Mouse (Mus musculus): ENCODE data around the gene Haus6.

Gene Haus6

DNA sequence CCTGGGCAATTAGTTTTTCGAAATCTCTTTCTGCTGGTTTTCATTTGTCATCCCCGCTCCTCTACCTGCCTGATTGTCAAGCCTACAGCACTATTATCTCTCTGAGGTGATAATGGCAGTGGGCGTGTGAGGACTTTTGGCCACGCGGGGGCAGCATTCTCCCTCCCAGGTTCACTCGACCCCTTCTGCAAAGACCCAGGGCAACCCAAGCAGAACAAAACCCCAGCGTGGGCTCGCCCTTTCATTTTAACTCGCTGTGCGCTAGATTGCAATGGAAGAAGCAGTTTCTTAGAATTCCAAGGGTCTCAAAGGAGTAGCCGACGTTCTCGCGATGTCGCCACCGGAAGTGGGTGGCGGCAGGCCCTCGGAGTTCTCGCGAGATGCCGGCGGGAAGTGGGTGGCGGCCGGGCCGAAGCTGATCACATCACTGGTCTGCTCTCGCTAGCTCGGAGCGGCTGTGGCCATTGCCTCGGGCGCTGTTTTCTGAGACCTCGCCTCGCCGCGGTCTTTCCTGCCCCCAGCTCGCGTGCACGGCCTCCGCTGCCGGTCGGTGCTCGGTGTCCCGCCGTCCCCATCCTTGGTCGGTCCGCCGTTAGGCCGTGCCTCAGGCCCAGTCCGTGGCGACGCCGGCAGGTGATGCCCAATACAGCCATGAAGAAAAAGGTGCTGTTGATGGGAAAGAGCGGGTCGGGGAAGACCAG, 36.4 kb downstream of the Haus6 start, which contains the start of gene Rraga:
TSS of gene Rraga (plus strand) at position 386 of the 701 bp plus-strand sequence.
- DNase-seq (ENCODE audit: low read depth, low spot score), result peak; percentile 88

DNA sequence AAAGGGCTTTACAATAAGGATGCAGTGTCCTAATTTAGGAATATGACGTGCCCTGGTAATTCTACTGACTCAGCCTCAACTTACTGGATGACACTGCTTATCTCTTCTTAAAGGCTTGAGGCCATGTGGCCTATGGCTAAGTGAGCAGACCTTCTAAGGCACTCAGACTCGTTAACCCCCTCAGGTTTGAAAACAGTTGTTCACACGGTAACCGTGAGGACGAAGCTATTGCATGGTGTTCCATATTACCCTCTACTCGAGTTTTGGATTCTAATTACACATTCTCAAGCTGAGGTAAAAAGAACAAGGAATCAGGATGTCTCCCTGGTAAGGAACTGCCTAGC, 36.9 kb downstream of the Haus6 start:
- no peak for DNase-seq (ENCODE audit: low read depth, low spot score)

GRCm38 (mm10) chr4:86561061-86561460, 50.8 kb downstream of the Haus6 start:
- DNase-seq (ENCODE audit: low read depth, low spot score), result no peak

DNA sequence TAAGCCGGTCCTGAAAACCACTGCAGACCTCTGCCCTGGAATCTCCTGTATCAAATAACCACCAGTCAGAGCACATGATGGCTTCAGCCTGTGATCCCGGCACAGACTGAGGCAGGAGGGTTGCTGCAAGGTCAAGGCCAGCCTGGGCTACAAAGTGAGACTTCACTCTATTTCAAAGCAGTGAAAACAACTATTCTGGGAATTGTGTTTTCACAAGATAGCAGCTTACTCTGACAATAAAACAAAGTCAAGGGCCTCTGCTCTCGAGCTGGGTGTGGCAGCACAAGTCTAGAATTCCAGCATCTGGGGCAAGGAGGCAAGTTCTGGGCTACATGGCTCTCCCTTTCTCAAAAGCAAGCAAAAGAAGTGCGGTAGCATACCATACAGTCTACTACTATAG, 52.8 kb downstream of the Haus6 start:
- no peak for DNase-seq (ENCODE audit: low read depth, low spot score)

DNA sequence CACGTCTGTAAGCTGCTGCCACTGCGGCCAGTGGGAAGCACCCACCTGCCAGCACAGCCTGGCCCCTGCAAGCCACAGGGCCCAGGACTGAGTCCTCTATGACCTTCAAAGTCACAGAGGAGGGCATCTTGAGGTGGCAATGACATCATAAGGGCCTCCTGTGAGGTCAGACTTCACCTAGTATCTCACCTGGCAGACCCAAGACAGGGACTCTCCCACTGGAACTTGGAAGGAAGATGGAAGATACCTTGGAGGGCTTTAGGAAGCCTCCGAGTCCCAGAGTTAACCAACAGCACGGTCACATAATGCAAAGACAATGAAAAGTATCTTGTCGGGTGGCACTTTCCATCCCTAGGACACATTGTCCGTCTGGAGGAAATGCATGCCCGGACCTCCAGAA, 53.6 kb downstream of the Haus6 start, which contains the start of gene Saxo1:
TSS of gene Saxo1 (minus strand) at position 101 of the 400 bp plus-strand sequence.
- DNase-seq (ENCODE audit: low read depth, low spot score), result no peak

- DNase-seq (ENCODE audit: low read depth, low spot score), result no peak
Observed at GRCm38 (mm10) chr4:86557371-86557770, 54.5 kb downstream of the Haus6 start.

DNA sequence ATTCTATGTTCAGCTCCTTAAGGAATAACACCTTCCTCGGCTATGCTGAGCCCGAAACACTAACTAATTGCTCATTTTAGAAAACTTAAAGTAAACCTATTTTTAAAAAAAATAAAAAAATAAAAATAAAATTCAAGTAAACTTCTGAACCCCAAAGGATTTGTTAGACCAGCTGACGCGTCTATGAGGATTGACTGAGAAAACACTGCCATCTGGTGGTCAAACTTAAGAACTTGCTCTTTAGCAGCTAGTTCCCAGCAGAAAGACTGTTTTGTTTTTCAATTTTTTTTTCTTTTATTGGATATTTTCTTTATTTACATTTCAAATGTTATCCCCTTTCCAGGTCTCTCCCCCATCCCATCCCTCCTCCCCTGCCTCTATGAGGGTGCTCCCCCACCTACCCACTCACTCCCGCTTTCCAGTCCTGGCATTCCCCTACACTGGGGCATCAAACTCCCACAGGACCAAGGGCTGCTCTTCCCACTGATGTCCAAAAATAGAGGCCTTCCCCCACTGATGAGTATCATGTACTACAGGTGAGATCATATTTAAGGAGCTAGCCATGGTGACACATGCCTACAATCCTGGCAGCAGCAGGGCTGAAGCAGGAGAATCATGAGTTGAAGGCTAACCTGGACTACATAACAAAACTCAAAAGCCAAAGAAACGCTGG, 56.7 kb downstream of the Haus6 start:
- peak; percentile 25 for DNase-seq (ENCODE audit: low read depth, low spot score)

- DNase-seq (ENCODE audit: low read depth, low spot score), result no peak
Observed at GRCm38 (mm10) chr4:86548332-86548731, 63.5 kb downstream of the Haus6 start.

DNA sequence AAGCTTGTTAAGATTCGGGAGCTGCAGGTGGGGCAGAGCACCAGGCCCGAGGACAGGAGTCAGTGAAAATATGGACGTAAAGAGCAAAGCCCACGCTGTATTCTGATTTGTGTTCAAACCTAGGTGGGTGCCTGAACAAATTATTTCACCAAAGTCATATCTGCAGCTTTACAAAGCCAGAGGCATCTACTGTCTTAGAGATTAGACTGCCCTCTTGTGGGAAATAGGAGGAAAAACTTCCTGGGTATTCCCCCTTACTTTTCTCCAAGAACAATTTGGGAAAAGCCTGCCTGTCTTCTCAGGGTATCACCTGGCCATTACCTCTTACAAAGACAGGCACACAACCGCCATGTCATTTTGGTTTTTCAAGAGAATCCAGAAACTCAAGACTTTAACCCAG, 66.2 kb downstream of the Haus6 start:
- DNase-seq (ENCODE audit: low read depth, low spot score), result no peak

GRCm38 (mm10) chr4:86543999-86544398, 67.9 kb downstream of the Haus6 start:
- no peak for DNase-seq (ENCODE audit: low read depth, low spot score)

DNA sequence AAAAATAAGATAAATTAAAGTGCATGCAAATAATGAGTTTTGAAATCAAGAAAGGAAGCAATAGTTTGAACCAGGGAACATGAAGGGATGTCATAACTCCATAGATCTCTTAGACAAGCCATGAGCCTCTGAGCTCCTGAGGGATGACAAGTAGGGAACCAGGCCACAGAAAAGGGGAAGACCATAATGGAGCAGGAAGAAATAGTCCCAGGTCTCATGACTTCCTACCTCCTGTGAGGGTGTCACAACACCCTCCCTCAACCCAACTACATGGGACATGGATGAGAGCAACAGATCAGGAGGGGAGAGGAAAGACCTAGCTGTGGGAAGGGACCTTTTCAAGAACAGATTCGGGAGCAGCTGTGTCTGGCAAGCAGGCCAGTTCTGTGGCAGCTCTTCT, 70.3 kb downstream of the Haus6 start:
- DNase-seq (ENCODE audit: low read depth, low spot score), result no peak

GRCm38 (mm10) chr4:86538936-86539335, 72.9 kb downstream of the Haus6 start:
- no peak for DNase-seq (ENCODE audit: low read depth, low spot score)

DNA sequence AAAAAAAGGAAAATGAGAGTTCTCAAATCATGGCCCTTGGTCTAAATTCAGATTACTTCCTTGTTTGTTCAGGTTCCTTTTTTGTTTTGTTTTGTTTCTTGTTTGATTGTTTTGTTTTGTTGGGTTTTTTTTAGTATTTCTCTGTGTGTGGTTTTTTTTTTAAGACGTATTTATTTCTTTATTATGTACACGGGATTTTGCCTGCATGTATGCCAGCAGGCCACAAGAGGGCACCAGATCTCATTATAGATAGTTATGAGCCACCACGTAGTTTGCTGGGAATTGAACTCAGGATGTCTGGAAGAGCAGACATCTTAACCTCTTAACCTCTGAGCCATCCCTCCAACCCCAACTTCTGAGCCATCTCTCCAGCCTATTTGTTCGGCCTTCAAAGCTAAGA, 73.9 kb downstream of the Haus6 start:
- DNase-seq (ENCODE audit: low read depth, low spot score), result peak; percentile 34

DNA sequence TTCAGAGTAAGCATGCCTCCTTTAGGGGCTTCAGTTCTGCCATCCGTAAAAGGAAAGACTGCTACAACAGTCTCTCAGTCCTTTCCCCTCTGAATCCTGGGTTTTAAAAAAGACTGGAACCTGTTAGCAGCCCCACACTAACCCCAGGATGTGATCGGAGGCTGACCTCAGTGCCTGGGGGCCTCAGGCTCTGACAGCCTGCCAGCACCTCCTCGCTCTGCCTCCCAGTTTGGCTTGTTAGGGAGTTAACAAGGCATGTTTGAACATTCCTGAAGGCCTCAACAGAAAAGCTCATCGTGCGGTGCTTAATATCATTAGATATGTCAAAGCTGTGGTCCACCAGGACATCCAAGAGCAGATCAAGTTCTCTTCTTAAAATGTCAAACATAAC, 77.8 kb downstream of the Haus6 start:
- no peak for DNase-seq (ENCODE audit: low read depth, low spot score)

DNA sequence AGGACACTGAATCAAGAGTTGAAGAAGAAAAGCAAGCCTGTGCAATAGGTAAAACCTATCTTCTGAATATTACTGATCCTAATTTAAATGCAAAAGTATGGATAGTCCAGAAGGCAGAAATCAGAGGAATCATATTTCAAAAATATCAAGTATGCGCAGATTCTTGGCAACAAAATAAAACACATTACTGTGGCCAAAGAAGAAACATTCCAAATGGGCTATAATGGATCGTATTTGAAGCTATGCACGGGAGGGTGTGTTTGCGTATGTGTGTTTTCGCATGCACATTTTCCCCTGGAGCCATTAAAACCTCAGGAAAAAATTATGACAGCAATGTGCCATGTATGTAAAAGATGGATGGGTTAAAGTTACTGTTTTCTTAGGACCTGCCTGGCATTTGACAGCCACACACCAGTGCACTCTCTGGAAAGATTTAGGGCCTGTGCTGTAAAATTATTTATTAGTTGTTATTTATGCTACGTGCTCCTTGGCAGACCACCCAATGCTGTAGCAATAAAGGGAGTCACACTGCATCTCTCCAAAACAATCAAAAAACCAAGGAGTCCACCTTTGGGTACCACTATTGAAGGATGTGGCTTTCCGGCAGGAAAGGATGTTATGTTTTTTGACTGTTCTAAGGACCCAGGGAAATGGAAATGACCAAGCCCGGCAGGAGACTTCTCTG, 78.3 kb downstream of the Haus6 start:
- DNase-seq (ENCODE audit: low read depth, low spot score), result no peak

GRCm38 (mm10) chr4:86529161-86529560, 82.7 kb downstream of the Haus6 start:
- DNase-seq (ENCODE audit: low read depth, low spot score), result no peak

Measured in c-Kit-negative CD71-positive TER-119-positive erythroid progenitor cells, embryonic 14.5 days (primary cell).